Mouse (Mus musculus) lung, postnatal 0 days (tissue): Measurements from ENCODE around the gene Ppfia3. TPM values are rescaled to one million over a fixed set of nuclear protein-coding genes. Genes with fewer than 3 reads are reported as not detected.

ENCODE experiments used
- ATAC-seq: fragments of 200-750 bp; cut with Nextera tagmentation; 2 replicates; pipeline ENCODE4 v1.8.0; 2017; ENCODE audit warnings: moderate library complexity
- DNase-seq: peaks from one replicate; pipeline ENCODE4 v3.0.0-alpha.2; 2016; ENCODE audit warnings: low spot score
- H3K27ac ChIP-seq: fragments of 300-500 bp; sonication (generic); 2 replicates; pipeline ENCODE4 v1.5.1; 2014; ENCODE audit warnings: antibody characterized with exemption, mild to moderate bottlenecking, low read length, mixed read lengths
- H3K27me3 ChIP-seq: fragments of 300-500 bp; sonication (generic); replicated peaks from 2 replicates; pipeline ENCODE4 v1.6.1; 2014; ENCODE audit warnings: low read length, mixed read lengths; ENCODE audit not compliant: insufficient read depth
- H3K36me3 ChIP-seq: fragments of 300-500 bp; sonication (generic); 2 replicates; pipeline ENCODE4 v1.6.1; 2014; ENCODE audit warnings: low read length, mixed read lengths; ENCODE audit not compliant: insufficient read depth
- H3K4me1 ChIP-seq: fragments of 300-500 bp; sonication (generic); 2 replicates; pipeline ENCODE4 v1.6.1; 2014; ENCODE audit warnings: antibody characterized with exemption, low read depth, low read length, mixed read lengths; ENCODE audit not compliant: insufficient read depth
- H3K4me2 ChIP-seq: fragments of 300-500 bp; sonication (generic); replicated peaks from 2 replicates; pipeline ENCODE4 v1.6.1; 2014; ENCODE audit warnings: low read depth, mild to moderate bottlenecking, low read length, moderate library complexity, mixed read lengths
- H3K4me3 ChIP-seq: fragments of 300-500 bp; sonication (generic); 2 replicates; pipeline ENCODE4 v1.5.1; 2014; ENCODE audit warnings: low read depth, low read length
- H3K9ac ChIP-seq: fragments of 300-500 bp; sonication (generic); replicated peaks from 2 replicates; pipeline ENCODE4 v1.6.1; 2014; ENCODE audit warnings: low read depth, mild to moderate bottlenecking
- H3K9me3 ChIP-seq: fragments of 300-500 bp; sonication (generic); 2 replicates; pipeline ENCODE4 v1.6.1; 2016; ENCODE audit warnings: low read length, mixed read lengths
- CTCF ChIP-seq: IDR thresholded peaks from 2 replicates; pipeline ENCODE4 v1.5.1; 2016; ENCODE audit warnings: antibody characterized with exemption, mild to moderate bottlenecking
- EP300 ChIP-seq: IDR thresholded peaks from 2 replicates; pipeline ENCODE4 v1.6.1; 2016; ENCODE audit warnings: antibody characterized with exemption, mild to moderate bottlenecking, control low read depth
- WGBS: fragments of 180-500 bp; shearing (Covaris S2); extraction: QIAGEN DNeasy Blood & Tissue Kit; methylation state at CpG from one replicate; pipeline ENCODE4 v1.1.7; 2014; 5-methylcytosine and 5-hydroxymethylcytosine counted together
- polyA plus RNA-seq: library from polyadenylated mRNA; unstranded; fragments of >200 nt; fragmentation: Nextera tagmentation; extraction: Ambion mirVana; gene quantifications from 2 replicates; pipeline ENCODE4 v1.2.1, GENCODE M21; 2015

Ppfia3 gene
- polyA plus RNA-seq, 1 experiment from 2014 or later = 1.8 TPM

GRCm38 (mm10) chr7:45336319-45336718 is 30.5 kb downstream of the Ppfia3 start:
- ATAC-seq (no peak), DNase-seq (no peak)
- H3K36me3 ChIP-seq = no peaks in the 10 kb centered on the region
- peaks cover 18% of the 10 kb centered on the region; the same call in 1 of the 2 replicates for H3K4me1 ChIP-seq
- H3K27ac ChIP-seq = no peak overlapping the region
- no peaks in the 10 kb centered on the region for H3K9me3 ChIP-seq
- H3K27me3 ChIP-seq = no peaks in the 10 kb centered on the region
- no peak overlapping the region for H3K4me2 ChIP-seq
- no peak overlapping the region for H3K9ac ChIP-seq
- H3K4me3 ChIP-seq = no peak overlapping the region
- WGBS = 85% methylated on average over 4 of the region's 4 CpGs
- TF ChIP-seq EP300 (no peak), CTCF (no peak)

DNA sequence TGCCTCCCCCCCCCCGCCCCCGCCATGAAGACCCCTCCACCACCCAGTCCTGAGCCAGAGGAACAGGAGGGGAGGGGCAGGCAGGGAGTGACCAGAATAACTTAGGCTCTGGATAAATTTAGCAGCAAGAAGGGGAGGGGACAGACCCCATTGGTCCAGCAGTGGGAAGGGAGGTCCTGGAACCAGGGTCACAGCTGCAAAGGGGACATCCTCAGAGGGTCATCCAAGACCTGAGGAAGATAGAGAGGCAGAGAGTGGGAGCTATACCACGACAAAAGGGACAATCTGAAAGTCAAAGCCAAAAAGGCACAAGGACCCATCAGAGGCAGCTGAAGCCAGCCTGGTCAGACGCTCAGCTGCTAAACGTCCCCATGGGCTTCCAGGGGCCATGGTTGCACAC is 31.8 kb downstream of the Ppfia3 start, which contains the start of gene Hrc:
Gene Hrc, plus strand, starts transcription at position 235 of the 400 bp plus-strand sequence.
- Histone ChIP-seq H3K27ac (no peak within 1 kb of the TSS), H3K9me3 (no peaks in the 10 kb centered on the region), H3K4me3 (no peak within 1 kb of the TSS), H3K36me3 (no peaks in the 10 kb centered on the region), H3K4me2 (peak within 1 kb of the TSS; percentile 78; the same call in 1 of the 2 replicates), H3K9ac (no peak within 1 kb of the TSS), H3K27me3 (no peaks in the 10 kb centered on the region), H3K4me1 (peaks cover 8% of the 10 kb centered on the region; the same call in 1 of the 2 replicates)
- ATAC-seq (no peak), DNase-seq (peak; percentile 22)
- no peak for TF ChIP-seq EP300
- TF ChIP-seq CTCF = no peak
- WGBS = 26% methylated on average over 5 of the region's 5 CpGs

GRCm38 (mm10) chr7:45334605-45335004 is 32.2 kb downstream of the Ppfia3 start:
- no peaks in the 10 kb centered on the region for H3K36me3 ChIP-seq
- H3K27ac ChIP-seq = no peak overlapping the region
- no peak overlapping the region for H3K9ac ChIP-seq
- H3K4me3 ChIP-seq = no peak overlapping the region
- H3K9me3 ChIP-seq = no peaks in the 10 kb centered on the region
- H3K4me2 ChIP-seq = no peak overlapping the region
- ATAC-seq (no peak), DNase-seq (no peak)
- H3K27me3 ChIP-seq = no peaks in the 10 kb centered on the region
- H3K4me1 ChIP-seq = peaks cover 4% of the 10 kb centered on the region; the same call in 1 of the 2 replicates
- 26% methylated on average over 3 of the region's 3 CpGs for WGBS
- TF ChIP-seq CTCF = no peak
- no peak for TF ChIP-seq EP300

- H3K4me3 ChIP-seq = peak within 1 kb of the TSS; percentile 71
- H3K4me2 ChIP-seq = peak within 1 kb of the TSS; percentile 78
- 0 out of 2 replicates have a peak, but pooled peaks cover 4% of the 10 kb centered on the region for H3K4me1 ChIP-seq
- H3K27ac ChIP-seq = peak within 1 kb of the TSS; percentile 91
- no peaks in the 10 kb centered on the region for H3K27me3 ChIP-seq
- no peaks in the 10 kb centered on the region for H3K9me3 ChIP-seq
- H3K9ac ChIP-seq = peak within 1 kb of the TSS; percentile 41
- peak; percentile 94 for DNase-seq
- no peak; the same call in 1 of the 2 replicates for TF ChIP-seq EP300
- no peak for TF ChIP-seq CTCF
- ATAC-seq = peak; percentile 90
- H3K36me3 ChIP-seq = peaks cover 3% of the 10 kb centered on the region; the same call in 1 of the 2 replicates
- under 1% methylated on average over 38 of the region's 38 CpGs for WGBS
Measured at GRCm38 (mm10) chr7:45333431-45333982, 33.3 kb downstream of the Ppfia3 start, which contains the start of gene Trpm4. TSS of gene Trpm4 (minus strand) at chr7:45333780.

- Histone ChIP-seq H3K4me2 (peak overlapping the region; percentile 78), H3K27me3 (no peaks in the 10 kb centered on the region), H3K9ac (peak overlapping the region; percentile 41), H3K4me3 (peak overlapping the region; percentile 71), H3K9me3 (no peaks in the 10 kb centered on the region), H3K36me3 (peaks cover 3% of the 10 kb centered on the region; the same call in 1 of the 2 replicates), H3K27ac (peak overlapping the region; percentile 91), H3K4me1 (0 out of 2 replicates have a peak, but pooled peaks cover 4% of the 10 kb centered on the region)
- TF ChIP-seq CTCF (peak; percentile 11; the same call in 1 of the 2 replicates), EP300 (0 out of 2 replicates have a peak, but pooled peaks have one; percentile 25)
- DNase-seq (peak; percentile 74), ATAC-seq (peak; percentile 70)
- WGBS = 2% methylated on average over 22 of the region's 22 CpGs
Measured at GRCm38 (mm10) chr7:45332685-45333425, 34.0 kb downstream of the Ppfia3 start.

- no peaks in the 10 kb centered on the region for H3K27me3 ChIP-seq
- peaks cover 6% of the 10 kb centered on the region; the same call in 1 of the 2 replicates for H3K36me3 ChIP-seq
- TF ChIP-seq CTCF (peak; percentile 44), EP300 (no peak)
- H3K4me1 ChIP-seq = 0 out of 2 replicates have a peak, but pooled peaks cover 4% of the 10 kb centered on the region
- no peaks in the 10 kb centered on the region for H3K9me3 ChIP-seq
- no peak overlapping the region for H3K4me2 ChIP-seq
- 78% methylated on average over 6 of the region's 6 CpGs for WGBS
- no peak overlapping the region for H3K9ac ChIP-seq
- no peak overlapping the region for H3K4me3 ChIP-seq
- ATAC-seq (no peak), DNase-seq (no peak)
- no peak overlapping the region for H3K27ac ChIP-seq
Measured at GRCm38 (mm10) chr7:45331502-45331901, 35.3 kb downstream of the Ppfia3 start.
